Comparison of ENCODE assay signal across 8 mouse cellular contexts in genomic region chr19:40588847-40589529, GRCm38 (mm10). TPM values are rescaled to one million over a fixed set of nuclear protein-coding genes. Genes with fewer than 3 reads are reported as not detected.
DNase-seq lines count a peak whose midpoint lies in the region; ATAC-seq and TF ChIP-seq lines count a peak whose summit lies in the region.

No protein-coding gene starts in this region.

- peak overlapping the region; percentile 63 to 90 for H3K4me3 ChIP-seq in MEL (ENCODE audit: control insufficient read depth in 1 of 2, insufficient read depth in 1 of 2, low read depth in 2 of 2, low read length in 2 of 2)
- peak overlapping the region; percentile 84 for H3K4me3 ChIP-seq in cerebellum, adult 2 months (replicated peaks; ENCODE audit: insufficient read depth, low read depth, low read length)
- H3K4me3 ChIP-seq in forebrain, postnatal 0 days (ENCODE audit: low read depth, low read length) = peak overlapping the region; percentile 77
- H3K4me3 ChIP-seq in lung, embryonic 16.5 days (ENCODE audit: low read length) = peak overlapping the region; percentile 86

- peaks cover 0 to 15% of the 10 kb centered on the region in 2 experiments; a peak in 2 of 4 replicates for H3K4me1 ChIP-seq in MEL (ENCODE audit: control insufficient read depth in 1 of 2, insufficient read depth in 2 of 2, low read length in 2 of 2)
- no peaks in the 10 kb centered on the region for H3K4me1 ChIP-seq in cerebellum, adult 2 months (ENCODE audit: control insufficient read depth, insufficient read depth, low read length)
- peaks cover 8% of the 10 kb centered on the region for H3K4me1 ChIP-seq in forebrain, postnatal 0 days (ENCODE audit: insufficient read depth)
- H3K4me1 ChIP-seq in lung, embryonic 16.5 days (replicated peaks; ENCODE audit: control insufficient read depth, insufficient read depth, low read length) = peaks cover 7% of the 10 kb centered on the region

- TF ChIP-seq CTCF in MEL (IDR thresholded peaks at IDR 0.05 in 2 of 3, conservative IDR thresholded peaks at IDR 0.05 in 1 of 3; ENCODE audit: control insufficient read depth in 1 of 3, insufficient read depth in 1 of 3, low read depth in 2 of 3, low read length in 3 of 3, poor library complexity in 1 of 3, severe bottlenecking in 1 of 3) = peak; percentile 63 to 73 (median 73)
- peak; percentile 57; the same call in 1 of the 2 replicates for TF ChIP-seq CTCF in cerebellum, adult 2 months (IDR thresholded peaks at IDR 0.05; ENCODE audit: borderline replicate concordance, insufficient read depth, low read depth, low read length)
- TF ChIP-seq CTCF in forebrain, postnatal 0 days (IDR thresholded peaks at IDR 0.05; ENCODE audit: low read depth) = peak; percentile 81

- ATAC-seq in forebrain, postnatal 0 days = peak; percentile 78
- ATAC-seq in hematopoietic stem cell, adult 5-6 weeks (replicated peaks in 1 of 2; ENCODE audit: insufficient read depth in 1 of 2, low FRiP score in 2 of 2, low TSS enrichment in 1 of 2, low read depth in 1 of 2, poor library complexity in 2 of 2, severe bottlenecking in 2 of 2) = peak; percentile 80 to 87
- ATAC-seq in lung, embryonic 16.5 days (ENCODE audit: low read depth) = peak; percentile 76

- H3K79me2 ChIP-seq in MEL (ENCODE audit: control insufficient read depth, insufficient read depth, low read length, poor library complexity) = peaks cover 26% of the 10 kb centered on the region

- H3K9me3 ChIP-seq in MEL (replicated peaks; ENCODE audit: insufficient read depth, low read length) = no peaks in the 10 kb centered on the region
- H3K9me3 ChIP-seq in forebrain, postnatal 0 days (ENCODE audit: low read length) = no peaks in the 10 kb centered on the region
- no peaks in the 10 kb centered on the region for H3K9me3 ChIP-seq in lung, embryonic 16.5 days (ENCODE audit: control insufficient read depth, low read length)

- H3K27ac ChIP-seq in MEL (ENCODE audit: control insufficient read depth, low read depth, low read length) = peak overlapping the region; percentile 96
- no peak overlapping the region for H3K27ac ChIP-seq in cerebellum, adult 2 months (ENCODE audit: insufficient read depth, low read length)
- H3K27ac ChIP-seq in forebrain, postnatal 0 days (ENCODE audit: low read depth, low read length) = peak overlapping the region; percentile 62
- peak overlapping the region; percentile 48 for H3K27ac ChIP-seq in lung, embryonic 16.5 days (ENCODE audit: low read length)

- peak overlapping the region; percentile 78 for H3K4me2 ChIP-seq in forebrain, postnatal 0 days (ENCODE audit: low read depth)
- peak overlapping the region; percentile 65 for H3K4me2 ChIP-seq in lung, embryonic 16.5 days (ENCODE audit: low read depth, low read length)

- peak in 1 of 2 experiments; percentile 63; a peak in 2 of 4 replicates for TF ChIP-seq POLR2A in MEL (IDR thresholded peaks at IDR 0.05; ENCODE audit: control insufficient read depth in 1 of 2, insufficient read depth in 1 of 2, low read depth in 1 of 2, low read length in 2 of 2, poor library complexity in 1 of 2)
- no peak for TF ChIP-seq POLR2A in cerebellum, adult 2 months (IDR thresholded peaks at IDR 0.05; ENCODE audit: borderline replicate concordance, insufficient read depth, low read length)

- peak overlapping the region; percentile 90 for H3K9ac ChIP-seq in MEL (ENCODE audit: control insufficient read depth, low read depth, low read length, poor library complexity, severe bottlenecking)
- H3K9ac ChIP-seq in forebrain, postnatal 0 days = peak overlapping the region; percentile 50
- peak overlapping the region; percentile 77 for H3K9ac ChIP-seq in lung, embryonic 16.5 days (ENCODE audit: low read length)

- TF ChIP-seq RAD21 in MEL (IDR thresholded peaks at IDR 0.05; ENCODE audit: low read depth, low read length) = no peak

- peak; percentile 96 for DNase-seq in MEL (ENCODE audit: low read depth, low spot score)
- DNase-seq in cerebellum, adult 2 months = peak; percentile 76 to 83
- peak; percentile 96 for DNase-seq in forebrain, postnatal 0 days
- DNase-seq in layer of hippocampus, adult 9-10 months (ENCODE audit: low spot score) = peak; percentile 89
- peak; percentile 67 for DNase-seq in ovary, postnatal 10 days (ENCODE audit: low spot score)
- DNase-seq in thymus, postnatal 10 days (ENCODE audit: low spot score in 2 of 2) = peak; percentile 89 to 95

- WGBS in cerebellum, adult 2 months = 2% methylated on average over 18 of the region's 18 CpGs
- 1% methylated on average over 18 of the region's 18 CpGs for WGBS in forebrain, postnatal 0 days
- under 1% methylated on average over 18 of the region's 18 CpGs for WGBS in lung, embryonic 16.5 days

- TF ChIP-seq EP300 in MEL (IDR thresholded peaks at IDR 0.05; ENCODE audit: low read depth in 1 of 2, low read length in 2 of 2) = no peak

- H3K36me3 ChIP-seq in MEL (ENCODE audit: control insufficient read depth in 1 of 2, insufficient read depth in 2 of 2, low read length in 2 of 2) = peaks cover 0 to 14% of the 10 kb centered on the region in 2 experiments; a peak in 2 of 4 replicates
- 0 out of 2 replicates have a peak, but pooled peaks cover 5% of the 10 kb centered on the region for H3K36me3 ChIP-seq in forebrain, postnatal 0 days (ENCODE audit: insufficient read depth)
- H3K36me3 ChIP-seq in lung, embryonic 16.5 days (ENCODE audit: control insufficient read depth, insufficient read depth, low read length) = no peaks in the 10 kb centered on the region

- H3K27me3 ChIP-seq in MEL (ENCODE audit: control insufficient read depth in 1 of 2, insufficient read depth in 2 of 2, low read length in 2 of 2) = no peaks in the 10 kb centered on the region
- no peaks in the 10 kb centered on the region for H3K27me3 ChIP-seq in cerebellum, adult 2 months (ENCODE audit: control insufficient read depth, insufficient read depth, low read length)
- H3K27me3 ChIP-seq in forebrain, postnatal 0 days (ENCODE audit: insufficient read depth, low read length) = no peaks in the 10 kb centered on the region
- no peaks in the 10 kb centered on the region for H3K27me3 ChIP-seq in lung, embryonic 16.5 days (ENCODE audit: control insufficient read depth, insufficient read depth, low read depth, low read length)

TF ChIP-seq in MEL, 35 proteins besides CTCF, POLR2A, EP300 and RAD21 (continues in another document):
- TF ChIP-seq E2F4 (IDR thresholded peaks at IDR 0.05; ENCODE audit: borderline replicate concordance, low read depth, low read length) (no peak), JUND (IDR thresholded peaks at IDR 0.05; ENCODE audit: low read depth, low read length) (no peak), SMC3 (IDR thresholded peaks at IDR 0.05; ENCODE audit: low read depth, low read length) (no peak), USF1 (IDR thresholded peaks at IDR 0.05; ENCODE audit: low read depth, low read length) (no peak), KAT2A (conservative IDR thresholded peaks at IDR 0.05; ENCODE audit: low read depth, low read length) (no peak), TCF12 (IDR thresholded peaks at IDR 0.05; ENCODE audit: low read depth, low read length) (no peak), MAZ (IDR thresholded peaks at IDR 0.05; ENCODE audit: low read depth, low read length) (peak; percentile 85), ETS1 (IDR thresholded peaks at IDR 0.05; ENCODE audit: low read depth, low read length) (peak; percentile 32), TBP (IDR thresholded peaks at IDR 0.05; ENCODE audit: low read depth, low read length) (peak; percentile 95), POLR2AphosphoS5 (IDR thresholded peaks at IDR 0.05; ENCODE audit: borderline replicate concordance, low read depth, low read length) (no peak), MEF2A (IDR thresholded peaks at IDR 0.05; ENCODE audit: extremely low read depth, insufficient replicate concordance, low read depth, low read length, poor library complexity, severe bottlenecking) (no peak), USF2 (IDR thresholded peaks at IDR 0.05; ENCODE audit: borderline replicate concordance in 1 of 2, insufficient read depth in 1 of 2, low read depth in 1 of 2, low read length in 2 of 2) (no peak), HCFC1 (IDR thresholded peaks at IDR 0.05; ENCODE audit: low read depth, low read length) (peak; percentile 67), ZNF384 (IDR thresholded peaks at IDR 0.05; ENCODE audit: low read depth, low read length) (no peak), POLR2AphosphoS2 (IDR thresholded peaks at IDR 0.05; ENCODE audit: low read length) (peak; percentile 88), NRF1 (IDR thresholded peaks at IDR 0.05; ENCODE audit: insufficient read depth, low read depth, low read length, poor library complexity, severe bottlenecking) (no peak)

RNA-seq across cellular contexts. Expression of gene Aldh18a1, which starts 0.7 kb away (rescaled TPM):
- total RNA-seq in MEL (2012; rRNA removed) = 35.3 and 68.5 TPM in 2 replicates
- 100 to 1,000 TPM in 1 of 2 experiments, 10 to 100 TPM in 1; 89.7 to 214 TPM for polyA plus RNA-seq in MEL (2012; ENCODE audit: insufficient read depth in 1 of 2, insufficient read length in 2 of 2, low read depth in 1 of 2, low replicate concordance in 2 of 2, missing spikeins in 1 of 2)
- polyA plus RNA-seq in cerebellum, adult 2 months (2012; rRNA removed) = 25.3 and 32.2 TPM in 2 replicates
- total RNA-seq in forebrain, postnatal 0 days (2014; rRNA removed) = 57.0 and 72.5 TPM in 2 replicates
- 32.6 and 37.9 TPM in 2 replicates for polyA plus RNA-seq in forebrain, postnatal 0 days (2015; fragmentation: Nextera tagmentation; extraction: Ambion mirVana)
- total RNA-seq in hematopoietic stem cell, adult 5-6 weeks (2017) = 35.6 and 39.1 TPM in 2 replicates
- polyA plus RNA-seq in lung, embryonic 16.5 days (2015; fragmentation: Nextera tagmentation; extraction: Ambion mirVana) = 40.7 and 50.6 TPM in 2 replicates

RNA-seq across cellular contexts. Expression of gene Tctn3, which starts 23.0 kb away (rescaled TPM):
- total RNA-seq in MEL (2012; rRNA removed) = 2.9 and 3.6 TPM in 2 replicates
- polyA plus RNA-seq in MEL (2012; ENCODE audit: insufficient read depth in 1 of 2, insufficient read length in 2 of 2, low read depth in 1 of 2, low replicate concordance in 2 of 2, missing spikeins in 1 of 2) = 1 to 10 TPM in 1 of 2 experiments, not detected in 1; 6.2 TPM
- polyA plus RNA-seq in cerebellum, adult 2 months (2012; rRNA removed) = 16.4 and 18.9 TPM in 2 replicates
- total RNA-seq in forebrain, postnatal 0 days (2014; rRNA removed) = 25.6 and 28.0 TPM in 2 replicates
- polyA plus RNA-seq in forebrain, postnatal 0 days (2015; fragmentation: Nextera tagmentation; extraction: Ambion mirVana) = 12.3 and 15.1 TPM in 2 replicates
- 5.7 and 10.9 TPM in 2 replicates for total RNA-seq in hematopoietic stem cell, adult 5-6 weeks (2017)
- 11.8 and 12.7 TPM in 2 replicates for polyA plus RNA-seq in lung, embryonic 16.5 days (2015; fragmentation: Nextera tagmentation; extraction: Ambion mirVana)

RNA-seq across cellular contexts. Expression of gene Entpd1, which starts 23.2 kb away (rescaled TPM):
- total RNA-seq in MEL (2012; rRNA removed) = not detected in 2 replicates
- polyA plus RNA-seq in MEL (2012; ENCODE audit: insufficient read depth in 1 of 2, insufficient read length in 2 of 2, low read depth in 1 of 2, low replicate concordance in 2 of 2, missing spikeins in 1 of 2) = not detected
- polyA plus RNA-seq in cerebellum, adult 2 months (2012; rRNA removed) = 7.5 and 12.0 TPM in 2 replicates
- total RNA-seq in forebrain, postnatal 0 days (2014; rRNA removed) = 6.3 and 12.5 TPM in 2 replicates
- 5.1 and 6.1 TPM in 2 replicates for polyA plus RNA-seq in forebrain, postnatal 0 days (2015; fragmentation: Nextera tagmentation; extraction: Ambion mirVana)
- 19.2 and 31.2 TPM in 2 replicates for total RNA-seq in hematopoietic stem cell, adult 5-6 weeks (2017)
- 16.8 and 18.6 TPM in 2 replicates for polyA plus RNA-seq in lung, embryonic 16.5 days (2015; fragmentation: Nextera tagmentation; extraction: Ambion mirVana)
